Mouse (Mus musculus) embryonic facial prominence, embryonic 14.5 days (tissue): ENCODE results near the gene Fam78a. TPM values are rescaled to one million over a fixed set of nuclear protein-coding genes. Genes with fewer than 3 reads are reported as not detected.

Experiments used
- microRNA-seq: library from miRNA; unstranded; fragments of <30 nt; microRNA quantifications from one replicate; pipeline ENCODE4, GENCODE M21; 2016; ENCODE audit warnings: borderline number of aligned reads
- polyA plus RNA-seq: library from polyadenylated mRNA; unstranded; fragments of >200 nt; fragmentation: Nextera tagmentation; extraction: Ambion mirVana; gene quantifications from 2 replicates; pipeline ENCODE4 v1.2.1, GENCODE M21; 2014

Gene Fam78a
- polyA plus RNA-seq, 1 experiment from 2014 or later: 8.9 TPM

Small RNAs within 50 kb of the gene (microRNA-seq; reads per million reads assigned to microRNA genes)
- gene Mir7674: not detected

Other genes starting within 250 kb of the Fam78a start
- 0.19 and 0.29 TPM in 2 replicates for gene Fibcd1, start 238.9 kb downstream of the Fam78a start, polyA plus RNA-seq
- gene Lamc3, start 197.6 kb downstream of the Fam78a start, polyA plus RNA-seq: 2.0 and 2.2 TPM in 2 replicates
- 31.2 and 33.9 TPM in 2 replicates for gene Aif1l, start 134.7 kb downstream of the Fam78a start, polyA plus RNA-seq
- 61.2 and 66.4 TPM in 2 replicates for gene Nup214, start 110.4 kb downstream of the Fam78a start, polyA plus RNA-seq
- 11.7 and 13.0 TPM in 2 replicates for gene Plpp7, start 10.7 kb upstream of the Fam78a start, polyA plus RNA-seq
- 63.0 and 66.0 TPM in 2 replicates for gene Prrc2b, start 66.2 kb upstream of the Fam78a start, polyA plus RNA-seq
- 20.2 and 26.5 TPM in 2 replicates for gene Pomt1, start 151.7 kb upstream of the Fam78a start, polyA plus RNA-seq
- 58.6 and 60.6 TPM in 2 replicates for gene Uck1, start 175.3 kb upstream of the Fam78a start, polyA plus RNA-seq
- 27.2 and 33.1 TPM in 2 replicates for gene Golga2, start 202.5 kb upstream of the Fam78a start, polyA plus RNA-seq
- gene Swi5, start 203.2 kb upstream of the Fam78a start, polyA plus RNA-seq: 206 and 249 TPM in 2 replicates